Mouse (Mus musculus) spleen, embryonic (tissue): ENCODE data around the gene Gm10282.

Experiments used
- CTCF ChIA-PET: fragments of 350-600 bp; sonication (Branson Sonifier 250); formaldehyde crosslinking; loops from one replicate; lab custom pipeline; 2022; lab: Charles Lee

Gene Gm10282

GRCm38 (mm10) chr8:72300654-72301400, 4.2 kb downstream of the Gm10282 start:
- CTCF ChIA-PET, result interaction anchor here (0.9 kb wide), 1 partner anchor 64 kb away, joined by 3 read pairs; no protein-coding TSS in a partner anchor

GRCm38 (mm10) chr8:72298928-72299327, 6.1 kb downstream of the Gm10282 start:
- CTCF ChIA-PET, result interaction anchor here (0.9 kb wide), 1 partner anchor 57 kb away, joined by 3 read pairs; no protein-coding TSS in a partner anchor

GRCm38 (mm10) chr8:72296561-72296960, 8.5 kb downstream of the Gm10282 start:
- CTCF ChIA-PET, result interaction anchor here (0.6 kb wide), 1 partner anchor 28 kb away, joined by 4 read pairs; no protein-coding TSS in a partner anchor

GRCm38 (mm10) chr8:72295679-72296078, 9.4 kb downstream of the Gm10282 start:
- CTCF ChIA-PET, result interaction anchor here (1.1 kb wide), 1 partner anchor 14 kb away, joined by 3 read pairs; no protein-coding TSS in a partner anchor

- CTCF ChIA-PET, result interaction anchor here (1.1 kb wide), 1 partner anchor 14 kb away, joined by 3 read pairs; no protein-coding TSS in a partner anchor
These were observed 9.9 kb downstream of the Gm10282 start for GRCm38 (mm10) chr8:72295125-72295524.

- CTCF ChIA-PET, result interaction anchor here (0.6 kb wide), 1 partner anchor 127 kb away, joined by 3 read pairs; no protein-coding TSS in a partner anchor
These were observed 11.8 kb downstream of the Gm10282 start for GRCm38 (mm10) chr8:72293309-72293708.

GRCm38 (mm10) chr8:72291104-72291503, 14.0 kb downstream of the Gm10282 start:
- CTCF ChIA-PET, result no interaction called here

- CTCF ChIA-PET, result interaction anchor here (0.6 to 1.2 kb wide), 2 partner anchors 15 to 182 kb away, joined by 4 read pairs; no protein-coding TSS in a partner anchor
These were observed 16.0 kb downstream of the Gm10282 start for GRCm38 (mm10) chr8:72289051-72289450.

- CTCF ChIA-PET, result no interaction called here
These were observed 19.8 kb downstream of the Gm10282 start for GRCm38 (mm10) chr8:72285285-72285684.

GRCm38 (mm10) chr8:72281634-72282033, 23.4 kb downstream of the Gm10282 start:
- CTCF ChIA-PET, result interaction anchor here (0.8 kb wide), 1 partner anchor 14 kb away, joined by 3 read pairs; no protein-coding TSS in a partner anchor

- CTCF ChIA-PET, result interaction anchor here (0.6 kb wide), 1 partner anchor 15 kb away, joined by 3 read pairs; no protein-coding TSS in a partner anchor
These were observed 25.9 kb downstream of the Gm10282 start for GRCm38 (mm10) chr8:72279151-72279550.

- CTCF ChIA-PET, result interaction anchor here (0.9 kb wide), 1 partner anchor 104 kb away, joined by 21 read pairs; no protein-coding TSS in a partner anchor
These were observed 27.8 kb downstream of the Gm10282 start for GRCm38 (mm10) chr8:72277244-72277643.

GRCm38 (mm10) chr8:72273807-72274206, 31.3 kb downstream of the Gm10282 start:
- CTCF ChIA-PET, result interaction anchor here (0.5 to 1.5 kb wide), 3 partner anchors 15 to 814 kb away, joined by 3 to 6 read pairs (median 4); no protein-coding TSS in a partner anchor

GRCm38 (mm10) chr8:72273111-72273770, 31.8 kb downstream of the Gm10282 start:
- CTCF ChIA-PET, result interaction anchor here (0.5 to 1.5 kb wide), 3 partner anchors 16 to 57 kb away, joined by 4 to 6 read pairs (median 4); no protein-coding TSS in a partner anchor

- CTCF ChIA-PET, result interaction anchor here (0.9 kb wide), 1 partner anchor 30 kb away, joined by 4 read pairs; no protein-coding TSS in a partner anchor
These were observed 32.7 kb downstream of the Gm10282 start for GRCm38 (mm10) chr8:72272361-72272760.

GRCm38 (mm10) chr8:72271691-72272090, 33.4 kb downstream of the Gm10282 start:
- CTCF ChIA-PET, result no interaction called here

GRCm38 (mm10) chr8:72271051-72271660, 33.9 kb downstream of the Gm10282 start:
- CTCF ChIA-PET, result interaction anchor here (0.8 kb wide), 1 partner anchor 10 kb away, joined by 5 read pairs; no protein-coding TSS in a partner anchor

GRCm38 (mm10) chr8:72270606-72271005, 34.5 kb downstream of the Gm10282 start:
- CTCF ChIA-PET, result interaction anchor here (0.8 kb wide), 1 partner anchor 10 kb away, joined by 5 read pairs; no protein-coding TSS in a partner anchor

- CTCF ChIA-PET, result interaction anchor here (0.5 to 0.7 kb wide), 4 partner anchors 29 to 1020 kb away, joined by 3 to 7 read pairs (median 4); no protein-coding TSS in a partner anchor
These were observed 36.7 kb downstream of the Gm10282 start for GRCm38 (mm10) chr8:72268356-72268755.

- CTCF ChIA-PET, result interaction anchor here (0.8 kb wide), 1 partner anchor 52 kb away, joined by 3 read pairs; the partner anchor contains the start of gene Klf2
These were observed 38.0 kb downstream of the Gm10282 start for GRCm38 (mm10) chr8:72267106-72267505.

- CTCF ChIA-PET, result interaction anchor here (0.8 kb wide), 1 partner anchor 52 kb away, joined by 3 read pairs; the partner anchor contains the start of gene Klf2
These were observed 38.4 kb downstream of the Gm10282 start for GRCm38 (mm10) chr8:72266671-72267070.
